Mouse (Mus musculus): ENCODE measurements at regions not wholly inside any gene's neighbourhood (a gene's known extent, or its start where the extent isn't known, plus 50 kb on each side); places are given as distances from the start of the nearest gene placed in this dataset.

DNA sequence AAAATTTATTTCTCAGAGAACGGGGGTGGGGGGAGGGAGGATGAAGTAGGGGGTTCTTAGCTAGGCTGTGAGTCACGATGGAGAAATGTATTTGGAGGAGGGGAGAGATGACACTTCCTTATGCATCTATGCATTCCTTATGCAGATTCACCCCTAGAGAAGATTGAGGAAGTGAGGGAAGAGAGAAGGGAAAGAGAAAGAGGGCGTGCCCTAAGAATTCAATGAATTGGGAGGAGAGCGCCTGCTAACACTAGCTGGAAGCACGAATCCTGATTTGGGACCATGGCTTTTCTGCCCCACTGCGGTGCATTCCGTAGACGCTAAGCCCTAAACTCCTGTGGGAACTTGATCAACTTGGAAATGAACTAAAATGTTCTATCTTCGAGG, 56.1 kb downstream of the Foxi3 start:
- in situ Hi-C loops (cut with MboI, MseI): loop anchor here (5.0 kb wide), 1 partner anchor 115 kb away; no protein-coding TSS in a partner anchor

DNA sequence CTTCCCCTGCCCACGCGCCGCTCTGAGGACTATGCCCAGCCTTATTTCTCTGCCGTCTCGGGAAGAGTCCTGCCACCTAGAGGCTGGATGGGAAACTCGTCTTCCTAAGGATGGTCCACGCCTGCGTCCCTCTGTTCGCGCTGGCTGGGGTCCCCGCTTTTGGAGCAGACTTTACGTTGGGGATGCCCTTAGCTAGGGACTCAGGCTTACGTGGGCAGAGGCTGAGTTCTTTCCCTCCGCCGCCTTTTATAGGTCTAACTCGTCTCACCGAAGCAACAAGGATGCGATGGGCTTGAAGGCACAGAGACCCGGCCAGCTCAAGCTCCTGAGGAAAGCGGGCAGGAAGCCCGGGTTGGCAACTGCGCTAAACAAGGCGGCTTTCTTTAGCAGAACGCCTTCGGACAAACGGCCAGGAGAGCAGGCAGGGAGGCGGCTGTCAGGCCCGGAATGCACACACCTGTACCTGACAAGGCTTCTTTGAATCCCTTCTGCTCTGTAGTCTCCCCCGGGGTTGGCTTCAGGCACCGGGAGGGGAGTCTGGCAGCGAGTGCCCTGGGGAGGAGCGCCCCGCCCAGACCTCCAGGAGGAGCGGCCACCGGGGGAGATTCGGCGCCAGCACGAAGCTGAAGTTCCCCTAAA, 56.6 kb downstream of the Foxi3 start:
- in situ Hi-C loops (cut with MboI, MseI): loop anchor here (5.0 kb wide), 1 partner anchor 114 kb away; no protein-coding TSS in a partner anchor

DNA sequence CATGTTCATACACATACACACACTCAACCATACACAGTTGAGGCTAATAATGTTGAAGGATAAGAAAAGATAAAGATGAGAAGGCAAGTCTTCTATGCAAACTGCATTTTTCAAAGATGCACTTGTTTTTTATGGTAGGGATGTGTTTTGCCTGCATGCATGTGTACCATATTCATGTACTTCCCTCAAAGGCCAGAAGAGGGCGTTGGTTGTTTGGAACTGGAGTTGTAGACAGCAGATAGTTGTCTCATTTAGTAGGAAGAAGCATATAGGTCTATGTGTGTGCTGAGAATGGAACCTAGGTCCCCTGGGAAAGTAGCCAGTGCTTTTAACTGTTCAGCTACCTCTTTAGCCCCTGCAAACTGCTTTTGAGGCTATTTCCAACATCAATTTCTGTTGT, 60.1 kb downstream of the Foxi3 start:
- in situ Hi-C loops (cut with MboI, MseI): no loop called here

DNA sequence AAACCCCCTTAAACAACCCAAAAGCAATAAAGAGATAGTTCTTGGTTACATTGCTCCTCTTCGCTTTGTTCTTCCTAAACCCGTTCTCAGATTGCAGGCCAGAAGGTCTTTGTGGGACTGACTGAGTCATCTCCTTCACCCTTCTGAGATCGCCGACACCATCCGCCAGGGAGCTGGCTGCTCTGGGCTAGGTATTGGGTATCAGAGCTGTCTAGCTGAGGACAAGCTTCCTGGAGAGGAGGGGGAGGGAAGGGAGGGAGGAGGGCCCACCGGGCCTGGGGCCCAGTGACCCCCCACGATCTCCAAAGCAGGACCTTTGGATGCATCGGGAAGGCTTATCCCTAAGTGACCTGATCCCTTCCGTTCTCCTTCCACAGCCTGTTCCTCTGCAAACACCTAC, 65.0 kb downstream of the Foxi3 start:
- in situ Hi-C loops (cut with MboI, MseI): no loop called here

DNA sequence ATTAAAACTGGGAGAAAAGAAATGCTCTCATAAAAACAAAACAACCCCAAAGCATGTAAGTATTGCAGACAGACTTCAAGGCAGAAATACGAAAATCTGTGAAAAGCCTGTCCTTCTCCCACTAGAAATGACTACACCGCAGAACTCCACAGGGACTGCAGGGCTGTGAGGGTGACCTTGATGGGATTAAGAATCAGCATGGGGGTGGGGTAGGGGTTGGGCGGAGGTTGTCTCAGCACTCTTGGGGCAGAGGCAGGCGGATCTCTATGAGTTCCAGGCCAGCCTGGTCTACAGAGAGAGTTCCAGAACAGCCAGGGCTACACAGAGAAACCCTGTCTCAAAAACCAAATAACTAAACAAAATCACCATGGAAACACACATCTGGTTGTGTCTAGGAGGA, 69.1 kb downstream of the Foxi3 start:
- in situ Hi-C loops (cut with MboI, MseI): no loop called here

DNA sequence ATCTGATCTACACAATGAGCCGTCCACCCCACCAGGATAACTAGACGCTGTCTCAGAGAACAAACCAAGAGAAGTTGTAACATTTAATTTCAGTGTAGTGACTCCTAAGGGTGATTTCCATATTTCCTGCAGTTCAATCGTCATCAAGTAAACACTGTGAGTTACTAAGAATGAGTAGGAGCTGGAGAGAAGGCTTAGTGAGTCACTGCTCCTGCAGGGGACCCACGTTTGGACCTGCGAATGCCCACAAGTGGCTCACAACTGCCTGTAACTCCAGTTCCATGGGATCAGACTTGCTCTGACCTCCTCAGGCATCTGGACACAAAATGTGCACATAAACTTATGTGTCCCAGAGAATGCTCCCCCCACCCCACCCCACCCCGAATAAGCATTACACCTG, 73.3 kb downstream of the Foxi3 start:
- in situ Hi-C loops (cut with MboI, MseI): no loop called here

DNA sequence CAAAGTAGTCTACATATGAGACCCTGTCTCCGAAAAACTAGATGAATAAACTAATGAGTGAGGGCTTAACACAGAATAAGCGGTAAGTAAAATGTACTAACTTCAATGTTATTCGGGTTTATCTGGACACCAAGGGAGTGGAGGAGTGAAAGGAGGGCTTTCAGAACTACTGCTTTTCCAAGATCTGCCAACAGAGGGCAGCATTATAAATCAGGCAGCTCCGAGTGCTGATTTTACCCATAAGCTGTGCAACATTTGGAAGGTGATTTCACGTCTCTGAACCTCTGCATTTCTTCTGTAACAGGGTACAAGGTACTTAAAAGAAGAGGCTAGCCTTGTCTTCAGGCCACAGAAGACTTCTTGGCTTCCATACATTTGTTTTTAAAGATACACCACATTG, 74.2 kb downstream of the Foxi3 start:
- in situ Hi-C loops (cut with MboI, MseI): no loop called here

DNA sequence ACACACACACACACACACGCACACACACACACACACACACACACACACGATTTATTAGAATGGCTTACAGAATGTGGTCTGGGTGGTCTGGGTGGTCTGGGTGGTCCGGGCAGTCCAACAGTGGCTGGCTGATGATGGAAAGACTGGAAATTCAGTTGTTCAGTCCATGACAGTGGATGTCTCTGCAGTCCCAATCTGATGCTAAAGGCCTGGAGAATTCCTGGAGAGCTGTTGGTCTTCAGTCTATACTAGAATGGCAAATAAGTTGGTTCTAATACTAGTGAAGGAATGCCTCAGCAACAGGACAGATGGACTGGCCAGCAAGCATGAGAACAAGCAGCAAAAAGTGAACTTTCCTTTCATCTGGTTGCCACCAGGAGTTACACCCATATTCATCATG, 87.9 kb downstream of the Foxi3 start:
- in situ Hi-C loops (cut with MboI, MseI): no loop called here

DNA sequence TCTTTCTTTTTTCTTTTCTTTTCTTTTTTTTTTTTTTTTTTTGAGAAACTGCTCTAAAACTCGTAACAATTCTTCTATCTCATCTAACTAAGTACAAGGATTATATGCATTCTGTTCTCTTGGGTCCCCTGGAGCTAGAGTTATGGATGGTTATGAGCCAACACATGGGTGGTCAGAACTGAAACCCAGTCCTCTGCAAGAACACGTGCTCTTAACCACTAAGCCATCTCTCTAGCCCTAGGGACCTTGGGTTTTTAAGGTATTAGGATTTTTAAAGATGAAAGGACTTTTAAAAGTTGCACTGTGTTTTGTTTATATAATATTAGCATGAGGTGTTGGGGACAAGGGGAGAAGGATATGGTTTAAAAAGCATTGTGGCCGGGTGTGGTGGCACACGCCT, 88.9 kb downstream of the Foxi3 start:
- in situ Hi-C loops (cut with MboI, MseI): no loop called here

DNA sequence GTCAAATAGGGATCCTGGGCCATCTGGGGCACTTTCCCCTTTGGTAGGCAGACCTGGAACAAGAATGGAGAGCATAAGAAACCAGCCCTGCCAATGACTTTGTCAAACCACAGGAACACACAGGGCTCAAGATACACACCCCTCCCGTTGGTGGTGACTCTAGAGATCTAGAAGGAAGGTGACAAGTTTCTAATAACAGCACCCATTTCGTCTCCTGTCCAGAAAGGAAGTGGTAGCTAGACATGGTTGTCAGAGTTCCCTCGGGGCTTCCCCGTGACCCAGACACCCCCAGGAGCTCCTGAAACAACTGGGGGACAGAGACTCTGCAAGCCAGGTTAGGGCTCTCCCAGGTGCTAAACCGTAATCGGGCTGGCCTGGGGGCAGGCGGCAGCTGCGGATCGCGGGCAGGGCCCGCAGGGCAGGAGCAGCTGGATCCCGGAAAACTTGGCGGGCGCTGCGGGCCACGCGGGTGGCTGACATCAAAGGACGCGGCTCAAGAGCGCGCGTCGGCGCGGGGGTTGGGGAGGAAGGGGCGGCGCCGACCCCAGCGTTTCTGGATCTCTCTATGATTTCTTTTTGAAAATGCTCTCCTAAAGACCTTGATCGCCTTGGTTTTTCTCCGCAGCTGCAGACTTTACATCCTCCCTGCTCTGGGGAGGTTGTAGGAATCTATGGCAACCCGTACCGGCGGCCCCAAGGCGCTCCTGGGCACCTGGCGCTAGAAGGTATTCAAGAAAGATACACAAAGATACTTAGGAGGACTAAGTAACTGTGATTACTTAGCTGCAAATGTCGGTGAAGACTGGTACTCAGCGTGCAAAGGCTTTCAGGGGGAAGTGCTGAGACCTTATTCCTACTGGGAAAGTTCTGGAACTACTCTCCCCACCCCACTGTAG, 92.1 kb downstream of the Foxi3 start:
- in situ Hi-C loops (cut with MboI, MseI): no loop called here

DNA sequence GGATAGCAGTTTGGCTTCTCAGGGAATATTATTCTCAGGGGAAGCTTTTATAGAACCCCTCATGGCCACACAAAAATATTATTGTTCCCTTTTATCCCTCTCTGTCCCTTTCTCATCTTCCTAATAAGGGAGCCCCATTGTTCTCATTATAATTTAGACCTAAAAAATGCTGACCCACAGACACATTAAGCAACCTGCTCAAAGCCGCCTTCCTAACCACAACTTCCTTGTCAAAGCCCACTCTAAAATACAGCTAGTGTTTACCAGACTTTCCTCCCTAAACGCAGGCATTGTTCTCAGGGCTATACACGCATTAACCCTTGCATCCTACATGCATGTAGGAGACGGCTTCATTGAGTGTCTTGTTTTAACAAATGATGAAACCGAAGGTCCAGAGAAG, 93.9 kb downstream of the Foxi3 start:
- in situ Hi-C loops (cut with MboI, MseI): no loop called here

DNA sequence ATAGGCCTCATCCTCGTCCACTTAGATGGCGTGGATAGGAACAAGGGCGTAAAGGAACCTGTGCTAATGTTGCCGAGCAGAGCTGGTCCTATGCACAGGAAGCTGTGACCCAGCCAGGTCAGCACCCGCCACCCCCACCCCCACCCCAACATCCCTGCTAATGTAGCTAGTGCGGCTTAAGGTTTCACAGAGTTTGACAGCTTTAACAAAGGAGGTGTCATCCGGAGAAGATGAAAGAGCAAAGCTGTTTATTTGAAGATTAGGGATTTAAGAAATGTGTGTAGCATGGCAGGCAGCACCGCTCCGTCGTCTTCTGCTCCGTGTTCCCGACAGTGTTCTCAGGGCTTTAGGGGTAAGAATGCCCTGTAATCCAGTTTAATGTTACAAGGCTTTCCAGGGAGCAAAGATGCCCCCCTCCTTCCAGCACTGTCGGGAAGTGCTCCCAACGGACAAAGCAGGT, 93.5 kb downstream of the Thnsl2 start:
- in situ Hi-C loops (cut with MboI, MseI): no loop called here

DNA sequence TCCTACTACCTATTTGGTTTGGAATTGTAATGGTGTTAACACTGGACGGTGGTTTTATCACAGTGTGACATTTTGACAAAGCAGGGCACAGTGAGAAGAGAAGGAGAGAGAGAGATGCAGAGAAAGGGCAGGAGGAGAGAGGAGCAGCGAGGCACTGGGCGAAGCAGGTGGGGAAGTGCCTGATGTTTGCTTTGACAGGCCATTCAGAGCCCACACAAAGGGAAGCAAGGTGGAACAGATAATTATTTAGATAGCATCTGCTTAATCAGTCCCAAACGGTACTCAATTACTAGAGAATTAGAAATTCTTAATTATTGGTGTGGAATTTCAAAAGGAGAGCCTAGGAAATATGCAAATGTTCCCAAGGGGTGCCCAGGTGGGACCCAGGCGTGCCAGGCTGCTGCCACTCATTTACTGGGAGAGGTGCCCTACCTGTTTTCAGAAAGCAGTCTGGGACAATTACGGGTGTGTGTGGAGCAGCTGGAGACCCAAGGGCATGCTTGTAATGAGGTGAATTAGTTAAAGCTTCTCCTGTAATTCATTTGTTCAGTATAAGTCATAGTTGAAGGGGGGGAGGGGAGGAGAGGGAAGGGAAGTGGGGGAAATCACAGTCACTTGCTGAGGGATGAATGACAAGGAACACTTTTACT, 86.9 kb downstream of the Thnsl2 start:
- in situ Hi-C loops (cut with MboI, MseI): no loop called here

DNA sequence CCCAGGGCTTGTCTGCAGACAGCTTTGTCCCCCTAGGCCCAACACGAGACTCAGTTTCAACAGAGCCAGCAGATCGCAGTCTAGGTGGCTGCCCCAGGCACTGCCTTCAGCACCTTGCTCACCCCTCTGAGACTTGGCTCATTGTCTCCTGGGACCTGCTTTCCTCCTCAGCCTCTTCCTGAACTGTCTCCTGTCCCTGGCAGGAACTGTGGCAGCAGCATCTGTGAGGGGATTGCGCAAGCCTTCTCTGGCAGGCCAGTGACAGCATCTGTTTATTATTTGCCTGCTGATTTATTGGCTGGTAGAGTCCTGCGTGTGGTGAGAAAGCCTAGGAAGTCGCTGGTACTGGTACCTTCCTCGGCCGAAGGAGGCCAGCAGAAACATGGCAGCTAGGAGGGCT, 84.1 kb downstream of the Thnsl2 start:
- in situ Hi-C loops (cut with MboI, MseI): no loop called here

DNA sequence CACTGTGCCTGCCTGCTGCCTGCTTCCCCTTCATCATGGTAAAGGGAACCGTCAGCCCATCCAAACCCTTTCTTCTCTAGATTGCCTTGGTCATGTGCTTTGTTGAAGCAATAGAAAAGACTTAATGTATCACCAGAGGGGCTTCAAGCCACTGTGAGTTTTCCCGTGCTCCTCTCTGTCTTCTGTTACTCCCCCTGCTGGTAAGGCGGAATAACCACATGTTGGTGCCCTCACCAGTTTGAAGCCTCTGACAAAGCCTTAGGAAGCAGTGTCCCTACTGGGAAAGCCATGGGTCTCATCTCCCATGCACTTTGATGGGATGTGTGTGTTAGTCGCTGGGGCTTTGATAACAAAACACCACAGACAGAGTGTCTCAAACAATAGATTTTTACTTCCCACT, 81.3 kb downstream of the Thnsl2 start:
- in situ Hi-C loops (cut with MboI, MseI): no loop called here

DNA sequence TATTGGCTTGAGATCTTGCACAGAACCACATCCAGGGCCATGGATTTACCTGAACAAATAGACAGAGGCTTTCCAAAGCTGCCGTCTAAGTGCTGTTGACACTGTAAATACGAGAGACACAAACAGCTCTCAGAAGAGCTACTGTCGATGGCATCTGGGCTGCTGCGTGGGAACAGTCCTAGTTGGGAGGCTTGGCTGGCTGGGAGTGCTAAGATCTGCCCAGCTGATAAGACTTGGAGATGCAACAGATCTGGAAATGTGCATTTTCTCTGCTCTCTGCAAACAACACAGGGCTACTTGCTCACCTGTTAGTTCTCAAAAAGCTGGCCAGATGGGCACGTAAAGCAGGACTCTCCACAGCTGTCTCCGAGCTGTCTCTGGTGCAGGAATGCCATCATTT, 78.8 kb downstream of the Thnsl2 start:
- in situ Hi-C loops (cut with MboI, MseI): no loop called here

DNA sequence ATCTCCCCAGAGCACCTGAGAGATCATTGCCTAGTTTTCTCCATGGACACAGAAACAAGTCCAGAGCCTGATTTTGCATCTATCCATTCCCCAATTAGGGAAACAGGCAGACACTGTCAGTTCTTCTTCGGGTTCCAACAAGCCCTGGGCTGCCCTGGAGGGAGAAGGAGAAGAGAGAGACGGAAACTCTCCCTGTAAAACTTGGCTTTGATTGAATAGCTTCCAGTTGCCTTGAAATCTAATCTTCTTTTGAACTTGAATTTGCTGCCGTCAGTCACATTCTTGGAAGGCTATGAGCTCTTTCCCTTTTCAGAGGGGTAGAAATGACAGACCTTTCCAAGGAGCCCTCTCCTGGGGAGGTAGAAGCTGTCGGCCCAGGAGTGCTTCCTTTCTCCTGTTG, 75.0 kb downstream of the Thnsl2 start:
- in situ Hi-C loops (cut with MboI, MseI): no loop called here

DNA sequence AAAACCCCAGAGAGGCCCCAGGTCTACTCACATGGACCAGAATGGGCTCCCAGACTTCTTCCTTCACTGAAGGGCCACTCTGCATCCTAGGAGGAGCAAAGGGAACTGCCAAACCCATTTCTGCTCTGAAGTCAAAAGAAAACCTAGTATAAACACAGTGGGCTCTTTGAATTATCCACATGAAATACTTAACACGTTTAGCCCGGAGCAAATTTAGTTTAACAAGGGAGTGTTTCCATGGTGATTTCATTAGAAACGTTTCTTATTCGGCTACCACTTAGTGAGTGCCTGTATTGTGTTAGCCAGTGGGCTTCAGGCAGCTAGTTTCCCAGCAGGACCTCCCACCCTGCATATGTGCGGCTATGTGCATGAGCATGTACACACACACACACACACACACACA, 69.4 kb downstream of the Thnsl2 start:
- in situ Hi-C loops (cut with MboI, MseI): no loop called here

Data from regulatory T cell (primary cell).